Mouse (Mus musculus) megakaryocyte, embryonic 14.5 days (primary cell): ENCODE measurements around the gene Abhd12. TPM values are rescaled to one million over a fixed set of nuclear protein-coding genes. Genes with fewer than 3 reads are reported as not detected.
"Not testable (repeated sequence)": the region's sequence is repeated elsewhere in the genome, so short reads cannot be mapped to it uniquely, and the experiment has no call there.

Source experiments
- H3K27me3 ChIP-seq: replicated peaks from 2 replicates; pipeline ENCODE3; 2012; ENCODE audit warnings: inconsistent platforms
- H3K36me3 ChIP-seq: replicated peaks from 2 replicates; pipeline ENCODE3; 2012; ENCODE audit warnings: low read length, inconsistent platforms, mixed read lengths
- H3K4me1 ChIP-seq: 2 replicates; pipeline ENCODE4 v1.6.1; 2012; ENCODE audit warnings: inconsistent platforms
- H3K4me3 ChIP-seq: replicated peaks from 2 replicates; pipeline ENCODE3; 2012; ENCODE audit warnings: moderate library complexity, mild to moderate bottlenecking, inconsistent platforms
- H3K9me3 ChIP-seq: 2 replicates; pipeline ENCODE4 v1.6.1; 2012; ENCODE audit warnings: inconsistent platforms
- FLI1 ChIP-seq: IDR thresholded peaks from 2 replicates; pipeline ENCODE4 v1.6.1; 2012; ENCODE audit warnings: low read length, inconsistent platforms, mixed read lengths
- GATA1 ChIP-seq: IDR thresholded peaks from 3 replicates; pipeline ENCODE4 v1.6.1; 2012; ENCODE audit warnings: mixed read lengths, low read length, inconsistent platforms, borderline replicate concordance
- polyA plus RNA-seq: library from polyadenylated mRNA; stranded (reverse); fragments of >175 nt; gene quantifications from 2 replicates; pipeline ENCODE4 v1.2.3, GENCODE M21; 2012; ENCODE audit warnings: low replicate concordance; ENCODE audit not compliant: insufficient read depth

Abhd12 gene
- polyA plus RNA-seq, 1 experiment: 139 TPM

GRCm38 (mm10) chr2:150914781-150915515, 10.4 kb upstream of the Abhd12 start:
- TF ChIP-seq FLI1 (no peak), GATA1 (no peak)
- peaks cover 27% of the 10 kb centered on the region for H3K36me3 ChIP-seq
- no peaks in the 10 kb centered on the region for H3K27me3 ChIP-seq
- no peak overlapping the region for H3K4me3 ChIP-seq
- H3K4me1 ChIP-seq: peaks cover 38% of the 10 kb centered on the region
- no peaks in the 10 kb centered on the region for H3K9me3 ChIP-seq

- peaks cover 53% of the 10 kb centered on the region for H3K4me1 ChIP-seq
- TF ChIP-seq FLI1 (no peak), GATA1 (no peak)
- H3K36me3 ChIP-seq: peaks cover under 1% of the 10 kb centered on the region
- peak overlapping the region; percentile 94 for H3K4me3 ChIP-seq
- no peaks in the 10 kb centered on the region for H3K27me3 ChIP-seq
- no peaks in the 10 kb centered on the region for H3K9me3 ChIP-seq
These were observed 5.8 kb upstream of the Abhd12 start for GRCm38 (mm10) chr2:150910295-150910881.

GRCm38 (mm10) chr2:150909429-150910039, 5.0 kb upstream of the Abhd12 start:
- TF ChIP-seq GATA1 (no peak), FLI1 (peak; percentile 21; the same call in 1 of the 2 replicates)
- H3K4me3 ChIP-seq: peak overlapping the region; percentile 94
- no peaks in the 10 kb centered on the region for H3K27me3 ChIP-seq
- no peaks in the 10 kb centered on the region for H3K9me3 ChIP-seq
- peaks cover 50% of the 10 kb centered on the region for H3K4me1 ChIP-seq
- H3K36me3 ChIP-seq: no peaks in the 10 kb centered on the region

GRCm38 (mm10) chr2:150908881-150909280, 4.3 kb upstream of the Abhd12 start:
- Histone ChIP-seq H3K4me1 (peaks cover 49% of the 10 kb centered on the region), H3K4me3 (peak overlapping the region; percentile 94)
- H3K36me3 ChIP-seq, H3K27me3 ChIP-seq, H3K9me3 ChIP-seq: not testable (repeated sequence)

- Histone ChIP-seq H3K36me3 (peaks cover 19% of the 10 kb centered on the region), H3K27me3 (no peaks in the 10 kb centered on the region), H3K4me3 (peak within 1 kb of the TSS; percentile 100), H3K9me3 (no peaks in the 10 kb centered on the region), H3K4me1 (peaks cover 46% of the 10 kb centered on the region)
- TF ChIP-seq GATA1: no peak
- TF ChIP-seq FLI1: no peak
These were observed 452 bp upstream of the Abhd12 start, which contains the start of gene Gins1 for GRCm38 (mm10) chr2:150904936-150905450. Gins1 (plus strand) TSS chr2:150905400.

GRCm38 (mm10) chr2:150902347-150902746, 2.2 kb downstream of the Abhd12 start:
- no peaks in the 10 kb centered on the region for H3K27me3 ChIP-seq
- no peaks in the 10 kb centered on the region for H3K9me3 ChIP-seq
- H3K4me3 ChIP-seq: peak overlapping the region; percentile 50
- peaks cover 46% of the 10 kb centered on the region for H3K4me1 ChIP-seq
- peaks cover 37% of the 10 kb centered on the region for H3K36me3 ChIP-seq
- TF ChIP-seq FLI1 (no peak), GATA1 (no peak)

- H3K27me3 ChIP-seq: no peaks in the 10 kb centered on the region
- H3K4me1 ChIP-seq: peaks cover 51% of the 10 kb centered on the region
- H3K4me3 ChIP-seq: no peak overlapping the region
- TF ChIP-seq GATA1 (no peak), FLI1 (no peak)
- no peaks in the 10 kb centered on the region for H3K9me3 ChIP-seq
- peaks cover 49% of the 10 kb centered on the region for H3K36me3 ChIP-seq
These were observed 4.2 kb downstream of the Abhd12 start for GRCm38 (mm10) chr2:150900341-150900740.

GRCm38 (mm10) chr2:150895691-150896252, 8.8 kb downstream of the Abhd12 start:
- Histone ChIP-seq H3K9me3 (no peaks in the 10 kb centered on the region), H3K4me1 (peaks cover 40% of the 10 kb centered on the region), H3K27me3 (no peaks in the 10 kb centered on the region), H3K4me3 (no peak overlapping the region), H3K36me3 (peaks cover 47% of the 10 kb centered on the region)
- TF ChIP-seq GATA1 (no peak), FLI1 (no peak)

- Histone ChIP-seq H3K4me3 (no peak overlapping the region), H3K27me3 (no peaks in the 10 kb centered on the region), H3K9me3 (no peaks in the 10 kb centered on the region), H3K4me1 (peaks cover 37% of the 10 kb centered on the region), H3K36me3 (peaks cover 42% of the 10 kb centered on the region)
- TF ChIP-seq GATA1: no peak
- TF ChIP-seq FLI1: no peak
These were observed 9.8 kb downstream of the Abhd12 start for GRCm38 (mm10) chr2:150894617-150895267.
